Mouse (Mus musculus) ovary, adult 18-20 months (tissue): ENCODE results near the gene Gm5089.

ENCODE experiments used
- DNase-seq: peaks from one replicate; pipeline ENCODE4 v3.0.0; 2022; ENCODE audit warnings: low spot score, mixed read lengths

Gm5089 gene

GRCm38 (mm10) chr14:122477971-122478573 lies 27.2 kb upstream of the Gm5089 start:
- no peak for DNase-seq

- DNase-seq = no peak
Observed at GRCm38 (mm10) chr14:122477261-122477671, 26.4 kb upstream of the Gm5089 start.

- DNase-seq = no peak
Observed at GRCm38 (mm10) chr14:122476822-122477215, 25.9 kb upstream of the Gm5089 start.

- DNase-seq = no peak
Observed at GRCm38 (mm10) chr14:122476041-122476821, 25.3 kb upstream of the Gm5089 start.

GRCm38 (mm10) chr14:122475557-122476040 lies 24.7 kb upstream of the Gm5089 start:
- DNase-seq = no peak

GRCm38 (mm10) chr14:122474891-122475556 lies 24.1 kb upstream of the Gm5089 start, which contains the start of gene Zic2:
Gene Zic2 (plus strand): TSS chr14:122475435.
- DNase-seq = no peak

- no peak for DNase-seq
Observed at GRCm38 (mm10) chr14:122474041-122474890, 23.4 kb upstream of the Gm5089 start.

GRCm38 (mm10) chr14:122473211-122473751 lies 22.4 kb upstream of the Gm5089 start:
- DNase-seq = no peak

GRCm38 (mm10) chr14:122472647-122473046 lies 21.7 kb upstream of the Gm5089 start:
- no peak for DNase-seq

GRCm38 (mm10) chr14:122472161-122472560 lies 21.2 kb upstream of the Gm5089 start:
- DNase-seq = no peak

GRCm38 (mm10) chr14:122471449-122472085 lies 20.7 kb upstream of the Gm5089 start:
- DNase-seq = no peak

- no peak for DNase-seq
Observed at GRCm38 (mm10) chr14:122468971-122469755, 18.2 kb upstream of the Gm5089 start.

GRCm38 (mm10) chr14:122467926-122468841 lies 17.3 kb upstream of the Gm5089 start:
- DNase-seq = no peak

- no peak for DNase-seq
Observed at GRCm38 (mm10) chr14:122466756-122467362, 15.9 kb upstream of the Gm5089 start.

- DNase-seq = no peak
Observed at GRCm38 (mm10) chr14:122465931-122466490, 15.1 kb upstream of the Gm5089 start.

- DNase-seq = no peak
Observed at GRCm38 (mm10) chr14:122464763-122465741, 14.1 kb upstream of the Gm5089 start, which contains the start of gene Zic5. Gene Zic5 (minus strand): TSS chr14:122465677.

- DNase-seq = no peak
Observed at GRCm38 (mm10) chr14:122464351-122464762, 13.4 kb upstream of the Gm5089 start.
